Mouse (Mus musculus) heart, postnatal 36 days (tissue): ENCODE measurements at regions not wholly inside any gene's neighbourhood (a gene's known extent, or its start where the extent isn't known, plus 50 kb on each side); places are given as distances from the start of the nearest gene placed in this dataset.
A peak's percentile ranks its signal among the peaks of the same experiment; 100 is the strongest.

Experiments used
- DNase-seq, 2 experiments: peaks; one replicate each; pipeline ENCODE4 v3.0.0; 2021 to 2022
- intact Hi-C: fragments of 180-260 bp; cut with DNase I; formaldehyde crosslinking; loops from one replicate; pipeline ENCODE4 v1.15.1; 2025

- intact Hi-C loops = no loop called here
- no peak for DNase-seq
Measured at GRCm38 (mm10) chr4:62878063-62878462, 87.3 kb upstream of the Zfp618 start.

- intact Hi-C loops = no loop called here
- DNase-seq = peak; percentile 64 to 68
Measured at GRCm38 (mm10) chr4:62878927-62879326, 86.4 kb upstream of the Zfp618 start.

- DNase-seq = no peak
- intact Hi-C loops = loop anchor here (5.0 kb wide), 1 partner anchor 100 kb away; no protein-coding TSS in a partner anchor
Measured at GRCm38 (mm10) chr4:62881824-62882223, 83.5 kb upstream of the Zfp618 start.

DNA sequence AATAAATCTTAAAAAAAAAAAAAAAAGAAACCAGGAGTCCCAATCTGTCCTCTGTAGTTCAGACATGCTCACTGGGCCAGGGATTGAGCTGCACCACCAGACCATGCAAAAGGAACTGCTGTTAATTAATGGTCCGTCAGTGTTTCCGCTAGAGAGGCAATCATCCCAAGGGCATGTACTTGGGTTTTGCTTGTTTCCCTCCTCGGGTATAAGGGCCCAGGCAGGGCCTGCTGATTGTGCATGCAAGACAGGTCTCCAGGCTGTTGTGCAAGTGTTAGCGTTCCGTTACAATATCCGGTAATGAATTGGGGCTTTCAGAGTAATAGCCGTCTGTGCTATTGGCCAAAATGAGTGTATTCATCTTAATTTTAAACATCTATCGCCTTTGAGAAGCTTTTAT is 83.1 kb upstream of the Zfp618 start:
- DNase-seq = no peak
- intact Hi-C loops = loop anchor here (5.0 kb wide), 1 partner anchor 100 kb away; no protein-coding TSS in a partner anchor

GRCm38 (mm10) chr4:62888736-62889135 is 76.6 kb upstream of the Zfp618 start:
- DNase-seq = no peak
- intact Hi-C loops = loop anchor here (1.0 to 5.0 kb wide), 3 partner anchors 66 to 231 kb away; no protein-coding TSS in a partner anchor

DNA sequence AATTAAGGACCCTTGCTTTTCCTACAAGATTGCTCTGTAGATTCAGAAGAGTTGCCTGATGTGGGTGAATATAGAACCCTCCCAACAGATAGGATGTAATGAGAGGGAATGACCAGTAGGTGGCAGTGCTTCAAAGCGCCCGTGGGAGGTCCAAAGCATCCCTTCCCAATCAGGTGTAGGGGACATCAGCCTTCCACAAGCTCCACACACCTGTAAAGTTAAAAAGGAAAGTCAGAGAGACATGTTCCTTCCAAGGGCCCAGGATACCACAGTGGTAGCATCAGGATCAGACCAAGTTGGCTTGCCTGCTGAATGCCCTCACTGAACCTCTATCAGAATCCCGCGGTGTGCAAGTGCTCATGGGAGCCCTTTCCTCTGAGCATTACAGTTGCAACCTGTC is 75.7 kb upstream of the Zfp618 start:
- intact Hi-C loops = loop anchor here (1.0 to 5.0 kb wide), 4 partner anchors 67 to 230 kb away; partner anchors contain the start of gene Zfp618
- DNase-seq = peak; percentile 24

DNA sequence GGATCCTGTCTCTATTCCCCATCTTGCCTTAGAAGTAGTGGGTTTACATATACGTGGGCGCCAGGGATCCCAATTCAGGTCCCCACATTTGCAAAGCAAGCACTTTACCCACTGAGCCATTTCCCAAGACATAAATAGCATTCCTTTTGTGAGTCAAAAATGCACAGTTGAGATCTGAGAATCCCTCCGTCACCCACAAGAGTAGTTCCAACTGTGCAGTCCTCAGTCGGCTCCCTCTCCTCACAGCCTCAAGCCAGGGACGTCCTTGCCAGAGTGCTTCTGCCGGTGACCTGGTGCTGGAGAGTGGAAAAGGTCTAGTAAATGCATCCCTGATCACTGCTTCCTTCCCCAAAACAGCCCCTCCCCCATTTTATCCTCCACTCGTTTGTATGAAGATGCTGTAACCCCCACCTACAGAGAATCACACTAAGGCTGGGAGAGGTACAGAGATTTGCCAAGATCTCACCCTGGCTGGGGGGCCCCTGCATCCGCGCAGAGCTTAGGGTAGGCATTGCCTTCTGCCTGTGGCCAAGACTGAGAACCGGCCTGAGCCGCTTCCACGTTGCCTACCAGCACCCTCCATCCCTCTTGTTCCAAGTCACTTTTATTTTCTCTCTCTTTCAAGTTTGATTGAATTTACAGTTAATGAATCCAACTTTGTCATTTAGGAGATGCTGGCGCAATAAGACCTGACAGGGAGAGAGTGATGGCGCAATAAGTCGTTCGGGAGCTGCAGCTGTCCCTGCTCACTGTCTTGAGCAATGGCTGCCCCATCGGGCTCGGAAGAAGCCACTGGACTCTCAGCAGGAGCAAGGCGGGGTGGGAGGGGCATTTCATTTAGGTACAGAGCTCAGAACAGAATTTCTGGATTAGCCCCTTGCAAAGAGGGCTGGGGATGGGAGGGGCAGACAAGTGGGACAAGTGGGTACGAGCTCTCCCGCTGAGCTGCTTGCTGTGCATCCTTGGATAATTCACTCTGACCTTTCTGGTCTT is 74.5 kb upstream of the Zfp618 start:
- peak in 1 of 2 experiments; percentile 15 for DNase-seq
- intact Hi-C loops = loop anchor here (5.0 kb wide), 1 partner anchor 76 kb away; the partner anchor contains the start of gene Zfp618

- DNase-seq = no peak
- intact Hi-C loops = no loop called here
Measured at GRCm38 (mm10) chr4:62912891-62913290, 52.5 kb upstream of the Zfp618 start.
